ENCODE assay signal across 20 mouse cellular contexts in the genomic region with DNA sequence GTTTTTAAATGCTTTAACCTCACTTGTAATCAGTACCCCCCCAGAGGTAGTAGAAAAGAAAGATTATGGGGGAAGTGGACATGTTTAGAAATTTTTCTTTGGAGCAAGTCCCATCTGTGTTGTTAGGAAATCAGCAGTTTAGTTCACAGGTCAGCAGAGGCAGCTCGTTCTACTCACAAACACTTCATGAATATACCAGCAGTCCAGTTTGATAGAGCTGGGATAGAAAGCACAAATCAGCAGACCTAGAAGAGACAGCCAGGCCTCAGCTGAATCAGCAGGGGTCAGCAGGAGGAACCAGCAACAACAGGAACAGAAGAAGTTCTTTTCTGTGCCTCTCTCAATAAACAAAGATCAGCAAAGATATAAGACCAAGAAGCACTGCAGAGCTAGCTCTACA.
"Had no signal": no experiment of that assay in that cellular context is flagged by ENCODE, and none has a peak within 500 bp of the region (broad histone marks: within the 10 kb centered on the region; RNA-seq: fewer than 3 reads in every experiment).

No protein-coding gene starts in this region.

- H3K9ac ChIP-seq: intestine, embryonic 15.5 days; limb, embryonic 12.5 days; limb, embryonic 15.5 days; liver, embryonic 14.5 days; liver, postnatal 0 days; midbrain, embryonic 13.5 days; neural tube, embryonic 13.5 days had no signal

- H3K4me2 ChIP-seq: intestine, embryonic 15.5 days; limb, embryonic 12.5 days; limb, embryonic 15.5 days; liver, embryonic 11.5 days; midbrain, embryonic 13.5 days; neural tube, embryonic 13.5 days had no signal

- H3K9me3 ChIP-seq: intestine, embryonic 15.5 days; limb, embryonic 12.5 days; limb, embryonic 15.5 days; midbrain, embryonic 10.5 days; neural tube, embryonic 13.5 days had no signal

- H3K4me1 ChIP-seq: intestine, embryonic 15.5 days; limb, embryonic 12.5 days; limb, embryonic 15.5 days; megakaryocyte, embryonic 14.5 days; midbrain, embryonic 10.5 days; midbrain, embryonic 13.5 days; neural tube, embryonic 13.5 days had no signal

- DNase-seq: kidney, adult 11 months; kidney, adult 9 months; kidney, postnatal 14 days; kidney, postnatal 4 days; left cerebral cortex, postnatal 4 days; liver, postnatal 0 days; retina, postnatal 1 day; thymus, adult 18-20 months; thymus, postnatal 36 days had no signal

- H3K27ac ChIP-seq: intestine, embryonic 15.5 days; limb, embryonic 12.5 days; limb, embryonic 15.5 days; liver, embryonic 14.5 days; midbrain, embryonic 10.5 days; midbrain, embryonic 13.5 days; neural tube, embryonic 13.5 days had no signal

- H3K36me3 ChIP-seq: intestine, embryonic 15.5 days; limb, embryonic 12.5 days; limb, embryonic 15.5 days; midbrain, embryonic 10.5 days; midbrain, embryonic 13.5 days; neural tube, embryonic 13.5 days had no signal

- H3K4me3 ChIP-seq: intestine, embryonic 15.5 days; limb, embryonic 12.5 days; limb, embryonic 15.5 days; megakaryocyte, embryonic 14.5 days; midbrain, embryonic 10.5 days; midbrain, embryonic 13.5 days; myocyte; neural tube, embryonic 13.5 days had no signal

- ATAC-seq: intestine, embryonic 15.5 days; liver, postnatal 0 days; midbrain, embryonic 13.5 days; midbrain, embryonic 16.5 days had no signal

- H3K27me3 ChIP-seq: intestine, embryonic 15.5 days; limb, embryonic 12.5 days; limb, embryonic 15.5 days; megakaryocyte, embryonic 14.5 days; midbrain, embryonic 13.5 days; neural tube, embryonic 13.5 days had no signal
